Mouse (Mus musculus) megakaryocyte, embryonic 14.5 days (primary cell): ENCODE measurements around the gene Emcn. TPM values are rescaled to one million over a fixed set of nuclear protein-coding genes. Genes with fewer than 3 reads are reported as not detected.
A peak's percentile ranks its signal among the peaks of the same experiment; 100 is the strongest.

Experiments
- H3K27me3 ChIP-seq: replicated peaks from 2 replicates; pipeline ENCODE3; 2012; ENCODE audit warnings: inconsistent platforms
- H3K36me3 ChIP-seq: replicated peaks from 2 replicates; pipeline ENCODE3; 2012; ENCODE audit warnings: low read length, inconsistent platforms, mixed read lengths
- H3K4me1 ChIP-seq: 2 replicates; pipeline ENCODE4 v1.6.1; 2012; ENCODE audit warnings: inconsistent platforms
- H3K4me3 ChIP-seq: replicated peaks from 2 replicates; pipeline ENCODE3; 2012; ENCODE audit warnings: moderate library complexity, mild to moderate bottlenecking, inconsistent platforms
- H3K9me3 ChIP-seq: 2 replicates; pipeline ENCODE4 v1.6.1; 2012; ENCODE audit warnings: inconsistent platforms
- FLI1 ChIP-seq: IDR thresholded peaks from 2 replicates; pipeline ENCODE4 v1.6.1; 2012; ENCODE audit warnings: low read length, inconsistent platforms, mixed read lengths
- GATA1 ChIP-seq: IDR thresholded peaks from 3 replicates; pipeline ENCODE4 v1.6.1; 2012; ENCODE audit warnings: mixed read lengths, low read length, inconsistent platforms, borderline replicate concordance
- polyA plus RNA-seq: library from polyadenylated mRNA; stranded (reverse); fragments of >175 nt; gene quantifications from 2 replicates; pipeline ENCODE4 v1.2.3, GENCODE M21; 2012; ENCODE audit warnings: low replicate concordance; ENCODE audit not compliant: insufficient read depth

Gene Emcn
- polyA plus RNA-seq, result 0.23 TPM in 1 of 2 replicates, not detected in the other

GRCm38 (mm10) chr3:137340938-137341337 is at the start of gene Emcn:
TSS of gene Emcn (plus strand) at chr3:137341067.
- Histone ChIP-seq H3K4me1 (peaks cover 5% of the 10 kb centered on the region), H3K36me3 (no peaks in the 10 kb centered on the region), H3K27me3 (no peaks in the 10 kb centered on the region), H3K4me3 (peak within 1 kb of the TSS; percentile 78), H3K9me3 (no peaks in the 10 kb centered on the region)
- TF ChIP-seq FLI1, result no peak
- no peak for TF ChIP-seq GATA1

- peaks cover 26% of the 10 kb centered on the region for H3K4me1 ChIP-seq
- peak overlapping the region; percentile 85 for H3K4me3 ChIP-seq
- TF ChIP-seq FLI1 (no peak), GATA1 (no peak)
- H3K36me3 ChIP-seq, result no peaks in the 10 kb centered on the region
- H3K9me3 ChIP-seq, result no peaks in the 10 kb centered on the region
- no peaks in the 10 kb centered on the region for H3K27me3 ChIP-seq
Measured at GRCm38 (mm10) chr3:137293174-137293591, 47.7 kb upstream of the Emcn start.

DNA sequence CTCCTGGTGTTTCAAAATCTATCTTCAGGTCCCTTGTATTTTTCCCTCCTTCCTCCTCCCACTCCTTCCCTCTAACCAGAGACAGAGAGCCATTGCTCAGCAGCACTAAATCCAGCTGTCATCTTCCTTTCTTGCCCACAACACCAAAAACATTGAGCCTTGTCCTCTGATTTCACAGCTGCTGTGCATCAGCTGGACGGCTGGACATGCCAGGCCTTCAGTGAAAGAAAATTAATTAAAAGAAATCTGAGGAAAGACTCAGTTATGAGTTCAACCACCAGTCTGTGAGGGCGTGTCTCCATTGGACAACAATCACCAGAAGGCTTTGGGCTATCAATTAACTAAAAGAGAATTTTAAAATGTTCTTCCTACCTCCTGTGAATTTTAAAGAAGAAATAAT is 42.6 kb upstream of the Emcn start:
- Histone ChIP-seq H3K9me3 (no peaks in the 10 kb centered on the region), H3K4me1 (peaks cover 28% of the 10 kb centered on the region), H3K36me3 (no peaks in the 10 kb centered on the region), H3K27me3 (no peaks in the 10 kb centered on the region), H3K4me3 (no peak overlapping the region)
- TF ChIP-seq GATA1, result no peak
- no peak for TF ChIP-seq FLI1

GRCm38 (mm10) chr3:137300210-137300609 is 40.7 kb upstream of the Emcn start:
- Histone ChIP-seq H3K4me3 (no peak overlapping the region), H3K27me3 (no peaks in the 10 kb centered on the region)

GRCm38 (mm10) chr3:137301195-137301594 is 39.7 kb upstream of the Emcn start:
- Histone ChIP-seq H3K4me3 (no peak overlapping the region), H3K27me3 (no peaks in the 10 kb centered on the region)
- TF ChIP-seq GATA1 (no peak), FLI1 (no peak)

More at GRCm38 (mm10) chr3:137300210-137300609, 40.7 kb upstream of the Emcn start:
- Histone ChIP-seq H3K4me1 (peaks cover 21% of the 10 kb centered on the region), H3K36me3 (no peaks in the 10 kb centered on the region), H3K9me3 (no peaks in the 10 kb centered on the region)
- no peak for TF ChIP-seq GATA1
- TF ChIP-seq FLI1, result no peak

GRCm38 (mm10) chr3:137302804-137303203 is 38.1 kb upstream of the Emcn start:
- H3K36me3 ChIP-seq, result no peaks in the 10 kb centered on the region
- no peaks in the 10 kb centered on the region for H3K9me3 ChIP-seq
- no peaks in the 10 kb centered on the region for H3K27me3 ChIP-seq
- TF ChIP-seq FLI1 (no peak), GATA1 (no peak)
- no peak overlapping the region for H3K4me3 ChIP-seq
- peaks cover 14% of the 10 kb centered on the region; the same call in 1 of the 2 replicates for H3K4me1 ChIP-seq

More at GRCm38 (mm10) chr3:137301195-137301594, 39.7 kb upstream of the Emcn start:
- peaks cover 21% of the 10 kb centered on the region for H3K4me1 ChIP-seq
- H3K9me3 ChIP-seq, result no peaks in the 10 kb centered on the region
- no peaks in the 10 kb centered on the region for H3K36me3 ChIP-seq

DNA sequence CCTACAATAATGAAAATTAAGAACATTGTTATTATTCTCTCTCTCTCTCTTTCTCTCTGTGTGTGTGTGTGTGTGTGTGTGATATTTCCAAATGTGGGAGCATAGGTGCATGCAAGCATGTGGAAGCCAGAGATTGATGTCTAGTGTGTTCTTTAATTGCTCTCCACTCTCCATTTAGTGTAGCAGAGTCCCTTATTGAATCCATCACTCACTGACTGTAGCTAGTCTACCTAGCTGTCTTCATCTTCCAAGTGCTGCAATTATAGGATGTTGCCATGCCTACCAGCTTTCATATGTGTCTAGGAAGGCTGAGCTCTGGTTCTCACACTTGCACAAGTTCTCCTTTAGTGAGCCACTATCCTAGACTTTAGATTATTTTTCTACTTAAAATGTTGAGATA is 30.9 kb upstream of the Emcn start:
- Histone ChIP-seq H3K4me1 (no peaks in the 10 kb centered on the region), H3K36me3 (no peaks in the 10 kb centered on the region), H3K27me3 (no peaks in the 10 kb centered on the region), H3K9me3 (0 out of 2 replicates have a peak, but pooled peaks cover 3% of the 10 kb centered on the region), H3K4me3 (no peak overlapping the region)
- no peak for TF ChIP-seq FLI1
- no peak for TF ChIP-seq GATA1

- no peak overlapping the region for H3K4me3 ChIP-seq
- 0 out of 2 replicates have a peak, but pooled peaks cover 3% of the 10 kb centered on the region for H3K9me3 ChIP-seq
- no peaks in the 10 kb centered on the region for H3K36me3 ChIP-seq
- H3K4me1 ChIP-seq, result no peaks in the 10 kb centered on the region
- TF ChIP-seq FLI1, result no peak
- no peak for TF ChIP-seq GATA1
- no peaks in the 10 kb centered on the region for H3K27me3 ChIP-seq
Measured at GRCm38 (mm10) chr3:137312540-137312939, 28.3 kb upstream of the Emcn start.

GRCm38 (mm10) chr3:137313775-137314362 is 27.0 kb upstream of the Emcn start:
- Histone ChIP-seq H3K4me1 (no peaks in the 10 kb centered on the region), H3K9me3 (0 out of 2 replicates have a peak, but pooled peaks cover 3% of the 10 kb centered on the region), H3K4me3 (no peak overlapping the region), H3K36me3 (no peaks in the 10 kb centered on the region), H3K27me3 (no peaks in the 10 kb centered on the region)
- no peak for TF ChIP-seq FLI1
- TF ChIP-seq GATA1, result no peak

GRCm38 (mm10) chr3:137318371-137318770 is 22.5 kb upstream of the Emcn start:
- Histone ChIP-seq H3K9me3 (no peaks in the 10 kb centered on the region), H3K36me3 (no peaks in the 10 kb centered on the region), H3K4me3 (no peak overlapping the region), H3K4me1 (peaks cover 5% of the 10 kb centered on the region; the same call in 1 of the 2 replicates), H3K27me3 (no peaks in the 10 kb centered on the region)
- TF ChIP-seq FLI1 (no peak), GATA1 (no peak)

DNA sequence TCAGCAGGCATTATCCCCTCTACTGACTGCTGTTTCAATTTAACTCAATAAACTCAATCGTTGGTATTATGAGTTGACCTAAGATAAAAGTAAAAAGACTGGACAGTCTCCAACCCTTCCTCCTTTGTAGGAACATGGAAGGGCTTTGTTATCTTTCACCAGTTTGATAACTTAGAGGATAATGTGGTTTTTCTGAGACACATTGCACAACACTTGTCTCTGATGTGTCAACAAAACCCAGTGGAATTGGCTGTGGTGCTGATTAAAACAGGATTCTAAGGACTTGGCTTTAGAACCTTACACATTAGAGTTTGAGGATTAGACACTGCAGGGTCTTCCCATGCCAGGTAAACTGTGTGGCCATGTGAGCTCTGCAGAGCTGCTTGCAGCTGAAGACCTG is 20.9 kb upstream of the Emcn start:
- H3K36me3 ChIP-seq, result no peaks in the 10 kb centered on the region
- no peaks in the 10 kb centered on the region for H3K9me3 ChIP-seq
- no peaks in the 10 kb centered on the region for H3K27me3 ChIP-seq
- H3K4me3 ChIP-seq, result no peak overlapping the region
- H3K4me1 ChIP-seq, result peaks cover 5% of the 10 kb centered on the region; the same call in 1 of the 2 replicates
- no peak for TF ChIP-seq FLI1
- TF ChIP-seq GATA1, result no peak
